Mouse (Mus musculus): ENCODE results near the gene Actl11.

Actl11 gene

DNA sequence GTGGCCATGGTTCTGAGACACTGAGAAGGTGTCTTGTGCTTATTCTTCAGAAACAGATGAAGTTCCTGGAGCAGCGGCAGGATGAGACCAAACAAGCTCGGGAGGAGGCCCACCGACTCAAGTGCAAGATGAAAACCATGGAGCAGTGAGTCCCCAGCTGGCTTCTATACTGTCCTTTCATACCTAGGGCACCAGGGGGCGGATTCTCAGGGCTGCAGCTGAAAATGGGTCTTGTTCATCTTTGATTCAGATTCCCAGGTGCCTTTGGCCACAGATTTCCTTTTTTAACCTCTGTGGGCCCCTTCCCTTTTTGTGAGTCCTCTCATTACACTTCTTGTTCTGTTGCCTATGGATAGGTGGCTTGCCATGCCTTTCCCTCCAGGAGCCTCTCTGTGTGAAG lies 32.7 kb downstream of the Actl11 start:
- Histone ChIP-seq H3K4me1 (replicated peaks; ENCODE audit: low read depth, low read length) (peaks cover 93% of the 10 kb centered on the region), H3K9me3 (ENCODE audit: low read length) (no peaks in the 10 kb centered on the region), H3K4me3 (replicated peaks; ENCODE audit: low read length) (peak overlapping the region; percentile 43; the same call in 1 of the 2 replicates), H3K27me3 (ENCODE audit: insufficient read depth, low read length) (no peaks in the 10 kb centered on the region), H3K36me3 (ENCODE audit: insufficient read depth, low read length) (peaks cover 100% of the 10 kb centered on the region)
- no peak for TF ChIP-seq NANOG (IDR thresholded peaks at IDR 0.05; ENCODE audit: borderline replicate concordance, low read length)
- peak; percentile 18 for TF ChIP-seq CTCF (conservative IDR thresholded peaks at IDR 0.05; ENCODE audit: low read length)

GRCm38 (mm10) chr9:107961351-107961762 lies 33.1 kb downstream of the Actl11 start:
- Histone ChIP-seq H3K36me3 (ENCODE audit: insufficient read depth, low read length) (peaks cover 100% of the 10 kb centered on the region), H3K9me3 (ENCODE audit: low read length) (no peaks in the 10 kb centered on the region), H3K27me3 (ENCODE audit: insufficient read depth, low read length) (no peaks in the 10 kb centered on the region), H3K4me1 (replicated peaks; ENCODE audit: low read depth, low read length) (peaks cover 88% of the 10 kb centered on the region), H3K4me3 (replicated peaks; ENCODE audit: low read length) (peak overlapping the region; percentile 43)
- TF ChIP-seq NANOG (IDR thresholded peaks at IDR 0.05; ENCODE audit: borderline replicate concordance, low read length): no peak
- peak; percentile 72 for TF ChIP-seq POU5F1 (IDR thresholded peaks at IDR 0.05; ENCODE audit: borderline replicate concordance, low read length)
- no peak for TF ChIP-seq CTCF (conservative IDR thresholded peaks at IDR 0.05; ENCODE audit: low read length)

GRCm38 (mm10) chr9:107961881-107962280 lies 33.6 kb downstream of the Actl11 start:
- Histone ChIP-seq H3K9me3 (ENCODE audit: low read length) (no peaks in the 10 kb centered on the region), H3K36me3 (ENCODE audit: insufficient read depth, low read length) (peaks cover 100% of the 10 kb centered on the region), H3K4me1 (replicated peaks; ENCODE audit: low read depth, low read length) (peaks cover 83% of the 10 kb centered on the region), H3K4me3 (replicated peaks; ENCODE audit: low read length) (peak overlapping the region; percentile 43), H3K27me3 (ENCODE audit: insufficient read depth, low read length) (no peaks in the 10 kb centered on the region)
- no peak for TF ChIP-seq POU5F1 (IDR thresholded peaks at IDR 0.05; ENCODE audit: borderline replicate concordance, low read length)
- TF ChIP-seq CTCF (conservative IDR thresholded peaks at IDR 0.05; ENCODE audit: low read length): no peak
- TF ChIP-seq NANOG (IDR thresholded peaks at IDR 0.05; ENCODE audit: borderline replicate concordance, low read length): no peak

DNA sequence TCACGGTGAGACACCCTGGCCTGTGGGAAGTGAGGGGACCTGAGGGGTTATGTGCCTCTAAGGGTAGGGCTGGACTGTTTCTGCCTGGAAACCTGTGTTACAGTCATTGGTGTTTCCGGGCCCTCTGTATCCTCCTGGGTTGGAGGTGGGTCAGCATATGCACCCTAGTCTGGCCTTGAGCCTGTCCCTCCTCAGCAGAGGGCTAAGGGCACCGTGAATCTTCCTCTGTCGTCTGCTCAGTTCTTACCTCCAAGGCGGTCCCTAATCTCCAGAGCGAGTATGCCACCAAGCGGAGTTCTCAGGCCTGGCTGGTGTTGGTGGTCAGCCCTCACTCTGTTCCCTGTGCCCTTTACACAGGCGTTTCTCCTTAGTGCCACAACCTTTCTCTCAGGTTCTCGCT lies 34.6 kb downstream of the Actl11 start:
- Histone ChIP-seq H3K9me3 (ENCODE audit: low read length) (no peaks in the 10 kb centered on the region), H3K36me3 (ENCODE audit: insufficient read depth, low read length) (peaks cover 100% of the 10 kb centered on the region), H3K27me3 (ENCODE audit: insufficient read depth, low read length) (no peaks in the 10 kb centered on the region), H3K4me3 (replicated peaks; ENCODE audit: low read length) (no peak overlapping the region), H3K4me1 (replicated peaks; ENCODE audit: low read depth, low read length) (peaks cover 73% of the 10 kb centered on the region)
- TF ChIP-seq NANOG (IDR thresholded peaks at IDR 0.05; ENCODE audit: borderline replicate concordance, low read length) (no peak), POU5F1 (IDR thresholded peaks at IDR 0.05; ENCODE audit: borderline replicate concordance, low read length) (no peak), CTCF (conservative IDR thresholded peaks at IDR 0.05; ENCODE audit: low read length) (no peak)

GRCm38 (mm10) chr9:107963700-107964099 lies 35.4 kb downstream of the Actl11 start:
- Histone ChIP-seq H3K9me3 (ENCODE audit: low read length) (no peaks in the 10 kb centered on the region), H3K4me1 (replicated peaks; ENCODE audit: low read depth, low read length) (peaks cover 65% of the 10 kb centered on the region), H3K36me3 (ENCODE audit: insufficient read depth, low read length) (peaks cover 100% of the 10 kb centered on the region), H3K4me3 (replicated peaks; ENCODE audit: low read length) (no peak overlapping the region), H3K27me3 (ENCODE audit: insufficient read depth, low read length) (no peaks in the 10 kb centered on the region)
- TF ChIP-seq NANOG (IDR thresholded peaks at IDR 0.05; ENCODE audit: borderline replicate concordance, low read length): no peak
- TF ChIP-seq CTCF (conservative IDR thresholded peaks at IDR 0.05; ENCODE audit: low read length): peak; percentile 96

- Histone ChIP-seq H3K36me3 (ENCODE audit: insufficient read depth, low read length) (peaks cover 100% of the 10 kb centered on the region), H3K4me1 (replicated peaks; ENCODE audit: low read depth, low read length) (peaks cover 58% of the 10 kb centered on the region), H3K4me3 (replicated peaks; ENCODE audit: low read length) (no peak overlapping the region), H3K9me3 (ENCODE audit: low read length) (no peaks in the 10 kb centered on the region), H3K27me3 (ENCODE audit: insufficient read depth, low read length) (no peaks in the 10 kb centered on the region)
- TF ChIP-seq POU5F1 (IDR thresholded peaks at IDR 0.05; ENCODE audit: borderline replicate concordance, low read length) (no peak), CTCF (conservative IDR thresholded peaks at IDR 0.05; ENCODE audit: low read length) (no peak), NANOG (IDR thresholded peaks at IDR 0.05; ENCODE audit: borderline replicate concordance, low read length) (no peak)
Observed at GRCm38 (mm10) chr9:107964681-107965080, 36.4 kb downstream of the Actl11 start.

- H3K9me3 ChIP-seq (ENCODE audit: low read length): no peaks in the 10 kb centered on the region
- peaks cover 100% of the 10 kb centered on the region for H3K36me3 ChIP-seq (ENCODE audit: insufficient read depth, low read length)
- peaks cover 58% of the 10 kb centered on the region for H3K4me1 ChIP-seq (replicated peaks; ENCODE audit: low read depth, low read length)
- H3K4me3 ChIP-seq (replicated peaks; ENCODE audit: low read length): no peak overlapping the region
- no peak for TF ChIP-seq CTCF (conservative IDR thresholded peaks at IDR 0.05; ENCODE audit: low read length)
- TF ChIP-seq NANOG (IDR thresholded peaks at IDR 0.05; ENCODE audit: borderline replicate concordance, low read length): no peak
- TF ChIP-seq POU5F1 (IDR thresholded peaks at IDR 0.05; ENCODE audit: borderline replicate concordance, low read length): no peak
- H3K27me3 ChIP-seq (ENCODE audit: insufficient read depth, low read length): no peaks in the 10 kb centered on the region
Observed at GRCm38 (mm10) chr9:107966676-107967075, 38.4 kb downstream of the Actl11 start.

- no peak for TF ChIP-seq POU5F1 (IDR thresholded peaks at IDR 0.05; ENCODE audit: borderline replicate concordance, low read length)
- TF ChIP-seq CTCF (conservative IDR thresholded peaks at IDR 0.05; ENCODE audit: low read length): no peak
- TF ChIP-seq NANOG (IDR thresholded peaks at IDR 0.05; ENCODE audit: borderline replicate concordance, low read length): no peak
- Histone ChIP-seq H3K27me3 (ENCODE audit: insufficient read depth, low read length) (no peaks in the 10 kb centered on the region), H3K9me3 (ENCODE audit: low read length) (no peaks in the 10 kb centered on the region), H3K4me3 (replicated peaks; ENCODE audit: low read length) (no peak overlapping the region), H3K36me3 (ENCODE audit: insufficient read depth, low read length) (peaks cover 100% of the 10 kb centered on the region), H3K4me1 (replicated peaks; ENCODE audit: low read depth, low read length) (peaks cover 58% of the 10 kb centered on the region)
Observed at GRCm38 (mm10) chr9:107967437-107967836, 39.2 kb downstream of the Actl11 start.

- peaks cover 48% of the 10 kb centered on the region for H3K4me1 ChIP-seq (replicated peaks; ENCODE audit: low read depth, low read length)
- peaks cover 100% of the 10 kb centered on the region for H3K36me3 ChIP-seq (ENCODE audit: insufficient read depth, low read length)
- TF ChIP-seq NANOG (IDR thresholded peaks at IDR 0.05; ENCODE audit: borderline replicate concordance, low read length) (no peak), CTCF (conservative IDR thresholded peaks at IDR 0.05; ENCODE audit: low read length) (no peak), POU5F1 (IDR thresholded peaks at IDR 0.05; ENCODE audit: borderline replicate concordance, low read length) (no peak)
- no peaks in the 10 kb centered on the region for H3K27me3 ChIP-seq (ENCODE audit: insufficient read depth, low read length)
- no peaks in the 10 kb centered on the region for H3K9me3 ChIP-seq (ENCODE audit: low read length)
- H3K4me3 ChIP-seq (replicated peaks; ENCODE audit: low read length): no peak overlapping the region
Observed at GRCm38 (mm10) chr9:107968531-107968930, 40.3 kb downstream of the Actl11 start.

All from E14TG2a.4 (cell line).